ENCODE assay signal across 8 mouse cellular contexts in genomic region chr4:118436820-118437603, GRCm38 (mm10). TPM values are rescaled to one million over a fixed set of nuclear protein-coding genes. Genes with fewer than 3 reads are reported as not detected.
DNase-seq lines count a peak whose midpoint lies in the region; ATAC-seq and TF ChIP-seq lines count a peak whose summit lies in the region.

Gene Cdc20 (minus strand): TSS chr4:118437352.

- H3K4me2 ChIP-seq in hindbrain, postnatal 0 days (ENCODE audit: low read depth, low read length), result peak within 1 kb of the TSS; percentile 91

- intact Hi-C loops in left cerebral cortex, adult 2 months (cut with DNase I), result no loop called here

- peak within 1 kb of the TSS; percentile 80 for H3K27ac ChIP-seq in hindbrain, postnatal 0 days
- no peak within 1 kb of the TSS; the same call in 1 of the 2 replicates for H3K27ac ChIP-seq in left cerebral cortex, adult 2 months

- peak within 1 kb of the TSS; percentile 67 for H3K9ac ChIP-seq in hindbrain, postnatal 0 days (replicated peaks; ENCODE audit: low read length)

- H3K36me3 ChIP-seq in hindbrain, postnatal 0 days (ENCODE audit: insufficient read depth, low read length), result peaks cover 3% of the 10 kb centered on the region; the same call in 1 of the 2 replicates

- H3K27me3 ChIP-seq in hindbrain, postnatal 0 days (ENCODE audit: insufficient read depth, low read length), result no peaks in the 10 kb centered on the region

- peak; percentile 91 for DNase-seq in T-cell, adult 2 months (ENCODE audit: low spot score)
- DNase-seq in cerebellum, postnatal 36 days, result peak; percentile 75 to 77
- DNase-seq in gastrocnemius, adult 18-20 months (ENCODE audit: low spot score), result peak; percentile 86
- DNase-seq in hindbrain, postnatal 0 days (ENCODE audit: low spot score), result peak; percentile 98
- peak; percentile 71 to 85 for DNase-seq in left cerebral cortex, adult 2 months (ENCODE audit: extremely low spot score in 1 of 2, low spot score in 2 of 2)
- peak; percentile 80 to 88 for DNase-seq in right cerebral cortex, adult 2 months (ENCODE audit: low spot score in 2 of 2)
- DNase-seq in urinary bladder, postnatal 14 days (ENCODE audit: low spot score), result peak; percentile 92

- H3K9me3 ChIP-seq in hindbrain, postnatal 0 days (ENCODE audit: low read length), result no peaks in the 10 kb centered on the region

- peaks cover 4% of the 10 kb centered on the region for H3K4me1 ChIP-seq in hindbrain, postnatal 0 days (ENCODE audit: insufficient read depth, low read length)

- WGBS in hindbrain, postnatal 0 days, result under 1% methylated on average over 67 of the region's 67 CpGs

- peak within 1 kb of the TSS; percentile 50 for H3K4me3 ChIP-seq in hindbrain, postnatal 0 days (ENCODE audit: low read length)
- peak within 1 kb of the TSS; percentile 49 for H3K4me3 ChIP-seq in left cerebral cortex, adult 2 months

- ATAC-seq in hindbrain, postnatal 0 days, result peak; percentile 98
- peak; percentile 96 for ATAC-seq in megakaryocyte, adult 5-6 weeks (ENCODE audit: poor library complexity, severe bottlenecking)

- peak; percentile 16; the same call in 1 of the 2 replicates for TF ChIP-seq CTCF in hindbrain, postnatal 0 days (IDR thresholded peaks at IDR 0.05; ENCODE audit: low read depth)
- no peak; the same call in 1 of the 2 replicates for TF ChIP-seq CTCF in left cerebral cortex, adult 2 months (IDR thresholded peaks at IDR 0.05)

RNA-seq across cellular contexts. Expression of gene Cdc20, which starts in this region (rescaled TPM):
- total RNA-seq in gastrocnemius, adult 18-20 months (2021), result under 1 TPM in 1 of 2 experiments, not detected in 1; 0.32 TPM
- 38.2 and 40.7 TPM in 2 replicates for total RNA-seq in hindbrain, postnatal 0 days (2014; rRNA removed)
- 36.3 and 41.6 TPM in 2 replicates for polyA plus RNA-seq in hindbrain, postnatal 0 days (2015; fragmentation: Nextera tagmentation; extraction: Ambion mirVana)
- 1 to 10 TPM in 1 of 2 experiments, under 1 TPM in 1; 0.81 to 1.8 TPM for total RNA-seq in left cerebral cortex, adult 2 months (2021)
- 47.3 and 47.8 TPM in 2 replicates for total RNA-seq in megakaryocyte, adult 5-6 weeks (2015)
- total RNA-seq in megakaryocyte, adult 5-6 weeks (2017), result 81.0 and 83.9 TPM in 2 replicates

Comparison
In these comparisons a context has a peak if more than half of its experiments do, and no peak if none do; other contexts are left out.
1. RNA of gene Cdc20 (total RNA-seq): 47.3 to 83.9 TPM in megakaryocyte, adult 5-6 weeks and 38.2 to 40.7 TPM in hindbrain, postnatal 0 days; 0.81 to 1.8 TPM in left cerebral cortex, adult 2 months and 0.32 TPM in gastrocnemius, adult 18-20 months; every median in the first group is over 10 times any median in the second.
2. Peak in DNase-seq in gastrocnemius, adult 18-20 months; RNA of the gene not detected or under 1 TPM.
3. Peak in every context shown above with its lines, with median percentiles within 50 percentile points of each other: DNase-seq.